Mouse (Mus musculus): ENCODE measurements around the gene Mrgpra1. TPM values are rescaled to one million over a fixed set of nuclear protein-coding genes. Genes with fewer than 3 reads are reported as not detected.

Gene Mrgpra1
- polyA plus RNA-seq (2012; rRNA removed), result 0.07 TPM in 1 of 2 replicates, not detected in the other

DNA sequence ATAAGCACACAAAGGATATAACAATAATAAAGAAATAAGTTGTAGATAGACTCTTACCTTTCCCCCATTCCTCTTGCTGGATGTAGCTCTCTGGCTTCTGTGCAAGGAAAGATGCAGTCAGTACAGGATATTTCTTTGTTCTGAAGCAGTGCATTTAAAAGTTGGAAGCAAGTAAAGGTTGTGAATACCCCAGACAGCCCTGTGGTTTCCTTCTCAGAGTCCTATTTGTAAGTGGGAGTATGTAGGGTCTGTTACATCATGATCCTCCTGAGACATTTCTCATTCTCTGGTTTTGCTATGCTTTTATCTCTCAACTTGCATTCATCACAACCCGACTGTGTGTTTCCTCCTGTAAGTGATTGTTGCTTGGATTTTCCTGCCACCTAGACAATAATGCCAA, at the start of gene Mrgpra1:
Mrgpra1 (minus strand) TSS at position 101 of the 400 bp plus-strand sequence.

Other genes with a start within 250 kb of the Mrgpra1 start
- 201 and 203 TPM in 2 replicates for gene Ptpn5, start 220.6 kb downstream of the Mrgpra1 start, polyA plus RNA-seq (2012; rRNA removed)
- gene Mrgpra6, start 149.3 kb downstream of the Mrgpra1 start, polyA plus RNA-seq (2012; rRNA removed), result not detected in 2 replicates
- not detected in 2 replicates for gene Mrgpra9, start 101.4 kb downstream of the Mrgpra1 start, polyA plus RNA-seq (2012; rRNA removed)
- not detected in 2 replicates for gene Mrgpra2a, start 97.9 kb upstream of the Mrgpra1 start, polyA plus RNA-seq (2012; rRNA removed)
- gene Mrgpra2b, start 174.6 kb upstream of the Mrgpra1 start, polyA plus RNA-seq (2012; rRNA removed), result 0.08 TPM in 1 of 2 replicates, not detected in the other
- not detected in 2 replicates for gene Mrgpra3, start 247.1 kb upstream of the Mrgpra1 start, polyA plus RNA-seq (2012; rRNA removed)